Mouse (Mus musculus) lung, postnatal 10 days (tissue): ENCODE data around the gene Smim1.
A peak's percentile ranks its signal among the peaks of the same experiment; 100 is the strongest.

Experiments used
- DNase-seq: peaks from one replicate; pipeline ENCODE4 v3.0.0; 2021

The Smim1 gene

GRCm38 (mm10) chr4:154025641-154026440 is at the start of gene Smim1:
Gene Smim1 (minus strand): TSS chr4:154026230.
- DNase-seq: peak; percentile 92

GRCm38 (mm10) chr4:154071941-154072340 is 45.9 kb upstream of the Smim1 start:
- no peak for DNase-seq

- no peak for DNase-seq
These were observed 45.5 kb upstream of the Smim1 start for GRCm38 (mm10) chr4:154071521-154071920.

GRCm38 (mm10) chr4:154070896-154071295 is 44.9 kb upstream of the Smim1 start:
- DNase-seq: peak; percentile 54

GRCm38 (mm10) chr4:154064827-154065773 is 39.1 kb upstream of the Smim1 start:
- DNase-seq: peak; percentile 47

- no peak for DNase-seq
These were observed 31.7 kb upstream of the Smim1 start for GRCm38 (mm10) chr4:154057696-154058095.

- DNase-seq: peak; percentile 21
These were observed 30.6 kb upstream of the Smim1 start for GRCm38 (mm10) chr4:154056661-154057060.

- no peak for DNase-seq
These were observed 30.0 kb upstream of the Smim1 start for GRCm38 (mm10) chr4:154056046-154056445.

GRCm38 (mm10) chr4:154055482-154055881 is 29.5 kb upstream of the Smim1 start:
- no peak for DNase-seq

GRCm38 (mm10) chr4:154053065-154053464 is 27.0 kb upstream of the Smim1 start:
- no peak for DNase-seq

- no peak for DNase-seq
These were observed 25.4 kb upstream of the Smim1 start for GRCm38 (mm10) chr4:154051401-154051800.

GRCm38 (mm10) chr4:154045837-154046236 is 19.8 kb upstream of the Smim1 start:
- DNase-seq: no peak

- DNase-seq: no peak
These were observed 16.5 kb upstream of the Smim1 start, which contains the start of gene Ccdc27 for GRCm38 (mm10) chr4:154042577-154042976. Gene Ccdc27 (minus strand): TSS chr4:154042677.

GRCm38 (mm10) chr4:154037123-154037522 is 11.1 kb upstream of the Smim1 start:
- DNase-seq: no peak

- DNase-seq: no peak
These were observed 2.6 kb upstream of the Smim1 start for GRCm38 (mm10) chr4:154028646-154029045.

- no peak for DNase-seq
These were observed 2.0 kb upstream of the Smim1 start for GRCm38 (mm10) chr4:154028066-154028465.

GRCm38 (mm10) chr4:154026441-154026761 is 371 bp upstream of the Smim1 start:
- DNase-seq: no peak

GRCm38 (mm10) chr4:154024729-154025521 is 1.1 kb downstream of the Smim1 start:
- peak; percentile 39 for DNase-seq

GRCm38 (mm10) chr4:154023754-154024601 is 2.1 kb downstream of the Smim1 start:
- DNase-seq: no peak

GRCm38 (mm10) chr4:154022844-154023243 is 3.2 kb downstream of the Smim1 start:
- no peak for DNase-seq

- DNase-seq: peak; percentile 85
These were observed 3.6 kb downstream of the Smim1 start for GRCm38 (mm10) chr4:154022407-154022806.

- no peak for DNase-seq
These were observed 4.6 kb downstream of the Smim1 start for GRCm38 (mm10) chr4:154021432-154021831.
